Mouse (Mus musculus) myocyte (in vitro differentiated cells): ENCODE measurements around the gene 3110082I17Rik.

ENCODE experiments used
- CEBPB ChIP-seq: IDR thresholded peaks from 2 replicates; pipeline ENCODE4 v1.6.1; 2011; ENCODE audit warnings: mild to moderate bottlenecking, moderate library complexity; ENCODE audit not compliant: poor library complexity, insufficient read depth, severe bottlenecking
- E2F4 ChIP-seq: IDR thresholded peaks from one replicate; pipeline ENCODE4 v1.6.1; 2011; ENCODE audit warnings: mild to moderate bottlenecking, control low read depth, moderate library complexity; ENCODE audit not compliant: insufficient read depth
- MAX ChIP-seq: IDR thresholded peaks from one replicate; pipeline ENCODE4 v1.6.1; 2011; ENCODE audit warnings: low read depth, mild to moderate bottlenecking, control low read depth
- MYOD1 ChIP-seq, 3 experiments: IDR thresholded peaks; one replicate each; pipeline ENCODE4 v1.6.1; 2011; ENCODE audit warnings: control low read depth in 2 of 3, low read depth in 2 of 3, mild to moderate bottlenecking in 2 of 3, moderate library complexity in 1 of 3; ENCODE audit not compliant: insufficient read length in 2 of 3, control insufficient read depth in 1 of 3
- POLR2A ChIP-seq: IDR thresholded peaks from one replicate; pipeline ENCODE4 v1.6.1; 2011; ENCODE audit warnings: low read depth, mild to moderate bottlenecking, control low read depth, moderate library complexity; ENCODE audit not compliant: insufficient read length
- POLR2AphosphoS2 ChIP-seq: IDR thresholded peaks from one replicate; pipeline ENCODE4 v1.6.1; 2011; ENCODE audit warnings: low read depth, control low read depth; ENCODE audit not compliant: insufficient read length
- REST ChIP-seq: IDR thresholded peaks from one replicate; pipeline ENCODE4 v1.6.1; 2011; ENCODE audit warnings: mild to moderate bottlenecking, control low read depth, moderate library complexity; ENCODE audit not compliant: insufficient read depth, insufficient read length
- TCF12 ChIP-seq: IDR thresholded peaks from one replicate; pipeline ENCODE4 v1.6.1; 2011; ENCODE audit warnings: mild to moderate bottlenecking, control low read depth; ENCODE audit not compliant: poor library complexity, insufficient read depth, severe bottlenecking
- TCF3 ChIP-seq: IDR thresholded peaks from one replicate; pipeline ENCODE4 v1.6.1; 2011; ENCODE audit warnings: low read depth, control low read depth; ENCODE audit not compliant: insufficient read length
- USF1 ChIP-seq: IDR thresholded peaks from one replicate; pipeline ENCODE4 v1.6.1; 2011; ENCODE audit warnings: low read depth, mild to moderate bottlenecking, control low read depth, moderate library complexity

- TF ChIP-seq TCF3 (no peak), POLR2A (no peak), USF1 (no peak), MAX (no peak), TCF12 (no peak), E2F4 (no peak), CEBPB (no peak), MYOD1 (IDR thresholded peaks at IDR 0.05; ENCODE audit: control insufficient read depth in 1 of 3, insufficient read length in 2 of 3, low read depth in 2 of 3) (no peak), REST (no peak), POLR2AphosphoS2 (no peak)
Observed at GRCm38 (mm10) chr5:139442962-139443361, 17.4 kb downstream of the 3110082I17Rik start.
